Mouse (Mus musculus): ENCODE measurements at regions not wholly inside any gene's neighbourhood (a gene's known extent, or its start where the extent isn't known, plus 50 kb on each side); places are given as distances from the start of the nearest gene placed in this dataset.

- no peak for TF ChIP-seq CTCF (IDR thresholded peaks at IDR 0.05; ENCODE audit: low read depth)
- TF ChIP-seq EP300 (IDR thresholded peaks at IDR 0.05; ENCODE audit: low read depth): no peak
Observed at GRCm38 (mm10) chr8:35227079-35227478, 538.5 kb upstream of the Gm19410 start.
